Mouse (Mus musculus): ENCODE results near the gene Pctp. TPM values are rescaled to one million over a fixed set of nuclear protein-coding genes. Genes with fewer than 3 reads are reported as not detected.

The Pctp gene
- total and polyA plus RNA-seq, 3 experiments, result 24.6 to 31.8 (median 28.0) TPM

- Histone ChIP-seq H3K4me1 (ENCODE audit: control insufficient read depth in 1 of 2, insufficient read depth in 2 of 2) (peaks cover 4 to 25% of the 10 kb centered on the region in 2 experiments; a peak in 3 of 4 replicates), H3K79me2 (replicated peaks; ENCODE audit: control insufficient read depth, extremely low read depth, insufficient read depth, poor library complexity, severe bottlenecking) (no peaks in the 10 kb centered on the region), H3K4me3 (replicated peaks in 1 of 3; ENCODE audit: low read depth in 2 of 3, low read length in 2 of 3, poor library complexity in 1 of 3) (no peak overlapping the region), H3K4me2 (ENCODE audit: insufficient read depth, low read depth, poor library complexity, severe bottlenecking) (no peak overlapping the region), H3K36me3 (replicated peaks in 1 of 2; ENCODE audit: control insufficient read depth in 1 of 2, insufficient read depth in 1 of 2, low read length in 1 of 2) (peaks cover 0 to 37% of the 10 kb centered on the region in 2 experiments), H3K27ac (ENCODE audit: insufficient read depth, low read depth) (no peak overlapping the region), H3K27me3 (replicated peaks) (no peaks in the 10 kb centered on the region), H3K9me3 (replicated peaks; ENCODE audit: low read length) (no peaks in the 10 kb centered on the region), H3K9ac (ENCODE audit: insufficient read depth, low read depth) (no peak overlapping the region)
- dilution Hi-C loops (cut with MboI; ENCODE audit: extremely low pct_ligation_motif_present, extremely low pct_unique_long_range_greater_than_20kb, low sequenced_read_pairs) (no loop called here), in situ Hi-C loops (cut with MboI; ENCODE audit: low pct_ligation_motif_present, low pct_unique_long_range_greater_than_20kb, low sequenced_read_pairs) (loop anchor here (25.0 kb wide), 1 partner anchor 613 kb away; no protein-coding TSS in a partner anchor)
- no peak for DNase-seq (ENCODE audit: extremely low read depth)
- TF ChIP-seq USF2 (conservative IDR thresholded peaks at IDR 0.05; ENCODE audit: low read depth, low read length), result no peak
- TF ChIP-seq POLR2AphosphoS2 (IDR thresholded peaks at IDR 0.05; ENCODE audit: low read depth, low read length), result no peak
- no peak for TF ChIP-seq KAT2A (IDR thresholded peaks at IDR 0.05; ENCODE audit: insufficient replicate concordance, low read length)
Measured at GRCm38 (mm10) chr11:89998996-89999770, 3.5 kb downstream of the Pctp start.

GRCm38 (mm10) chr11:89996856-89997255 lies 5.8 kb downstream of the Pctp start:
- dilution Hi-C loops (cut with MboI; ENCODE audit: extremely low pct_ligation_motif_present, extremely low pct_unique_long_range_greater_than_20kb, low sequenced_read_pairs) (no loop called here), in situ Hi-C loops (cut with MboI; ENCODE audit: low pct_ligation_motif_present, low pct_unique_long_range_greater_than_20kb, low sequenced_read_pairs) (loop anchor here (25.0 kb wide), 1 partner anchor 615 kb away; no protein-coding TSS in a partner anchor)
- Histone ChIP-seq H3K4me1 (ENCODE audit: control insufficient read depth in 1 of 2, insufficient read depth in 2 of 2) (peaks cover 4 to 20% of the 10 kb centered on the region in 2 experiments; a peak in 3 of 4 replicates), H3K9me3 (replicated peaks; ENCODE audit: low read length) (no peaks in the 10 kb centered on the region), H3K79me2 (replicated peaks; ENCODE audit: control insufficient read depth, extremely low read depth, insufficient read depth, poor library complexity, severe bottlenecking) (no peaks in the 10 kb centered on the region), H3K27ac (ENCODE audit: insufficient read depth, low read depth) (no peak overlapping the region), H3K4me2 (ENCODE audit: insufficient read depth, low read depth, poor library complexity, severe bottlenecking) (no peak overlapping the region), H3K9ac (ENCODE audit: insufficient read depth, low read depth) (no peak overlapping the region), H3K36me3 (replicated peaks in 1 of 2; ENCODE audit: control insufficient read depth in 1 of 2, insufficient read depth in 1 of 2, low read length in 1 of 2) (peaks cover 0 to 37% of the 10 kb centered on the region in 2 experiments), H3K27me3 (replicated peaks) (no peaks in the 10 kb centered on the region), H3K4me3 (replicated peaks in 1 of 3; ENCODE audit: low read depth in 2 of 3, low read length in 2 of 3, poor library complexity in 1 of 3) (no peak overlapping the region)
- DNase-seq (ENCODE audit: extremely low read depth), result no peak
- TF ChIP-seq ELF1 (IDR thresholded peaks at IDR 0.05; ENCODE audit: low read depth, low read length) (no peak), IRF4 (IDR thresholded peaks at IDR 0.05; ENCODE audit: low read depth, low read length) (no peak), PAX5 (IDR thresholded peaks at IDR 0.05; ENCODE audit: low read length) (no peak), POLR2A (IDR thresholded peaks at IDR 0.05; ENCODE audit: low read depth, low read length) (no peak), UBTF (IDR thresholded peaks at IDR 0.05; ENCODE audit: low read depth, low read length) (no peak), POLR2AphosphoS2 (IDR thresholded peaks at IDR 0.05; ENCODE audit: low read depth, low read length) (no peak), ZNF384 (IDR thresholded peaks at IDR 0.05; ENCODE audit: low read depth, low read length) (no peak), GABPA (IDR thresholded peaks at IDR 0.05; ENCODE audit: insufficient replicate concordance, low read depth, low read length) (no peak), BHLHE40 (IDR thresholded peaks at IDR 0.05; ENCODE audit: low read depth, low read length) (no peak), SIN3A (IDR thresholded peaks at IDR 0.05; ENCODE audit: low read length) (no peak)

GRCm38 (mm10) chr11:89996406-89996805 lies 6.3 kb downstream of the Pctp start:
- Histone ChIP-seq H3K9me3 (replicated peaks; ENCODE audit: low read length) (no peaks in the 10 kb centered on the region), H3K27me3 (replicated peaks) (no peaks in the 10 kb centered on the region), H3K4me3 (replicated peaks in 1 of 3; ENCODE audit: low read depth in 2 of 3, low read length in 2 of 3, poor library complexity in 1 of 3) (no peak overlapping the region), H3K36me3 (replicated peaks in 1 of 2; ENCODE audit: control insufficient read depth in 1 of 2, insufficient read depth in 1 of 2, low read length in 1 of 2) (peaks cover 0 to 36% of the 10 kb centered on the region in 2 experiments), H3K79me2 (replicated peaks; ENCODE audit: control insufficient read depth, extremely low read depth, insufficient read depth, poor library complexity, severe bottlenecking) (no peaks in the 10 kb centered on the region), H3K4me2 (ENCODE audit: insufficient read depth, low read depth, poor library complexity, severe bottlenecking) (no peak overlapping the region), H3K9ac (ENCODE audit: insufficient read depth, low read depth) (no peak overlapping the region), H3K4me1 (ENCODE audit: control insufficient read depth in 1 of 2, insufficient read depth in 2 of 2) (peaks cover 2 to 15% of the 10 kb centered on the region in 2 experiments; a peak in 3 of 4 replicates), H3K27ac (ENCODE audit: insufficient read depth, low read depth) (no peak overlapping the region)
- in situ Hi-C loops (cut with MboI; ENCODE audit: low pct_ligation_motif_present, low pct_unique_long_range_greater_than_20kb, low sequenced_read_pairs) (loop anchor here (25.0 kb wide), 1 partner anchor 616 kb away; no protein-coding TSS in a partner anchor), dilution Hi-C loops (cut with MboI; ENCODE audit: extremely low pct_ligation_motif_present, extremely low pct_unique_long_range_greater_than_20kb, low sequenced_read_pairs) (no loop called here)
- no peak for DNase-seq (ENCODE audit: extremely low read depth)
- no peak for TF ChIP-seq E2F4 (IDR thresholded peaks at IDR 0.05; ENCODE audit: insufficient replicate concordance, low read depth, low read length)
- no peak for TF ChIP-seq CTCF (conservative IDR thresholded peaks at IDR 0.05 in 1 of 2, IDR thresholded peaks at IDR 0.05 in 1 of 2; ENCODE audit: low read depth in 2 of 2, low read length in 2 of 2)
- TF ChIP-seq NRF1 (IDR thresholded peaks at IDR 0.05; ENCODE audit: low read depth, low read length), result no peak
- no peak for TF ChIP-seq USF2 (conservative IDR thresholded peaks at IDR 0.05; ENCODE audit: low read depth, low read length)
- TF ChIP-seq ZC3H11A (IDR thresholded peaks at IDR 0.05; ENCODE audit: low read depth, low read length), result no peak
- no peak for TF ChIP-seq CHD2 (IDR thresholded peaks at IDR 0.05; ENCODE audit: low read length)
- no peak for TF ChIP-seq ZMIZ1 (IDR thresholded peaks at IDR 0.05; ENCODE audit: low read depth, low read length)
- no peak for TF ChIP-seq BHLHE40 (IDR thresholded peaks at IDR 0.05; ENCODE audit: low read depth, low read length)
- no peak for TF ChIP-seq PAX5 (IDR thresholded peaks at IDR 0.05; ENCODE audit: low read length)
- TF ChIP-seq TBP (conservative IDR thresholded peaks at IDR 0.05; ENCODE audit: low read depth, low read length), result no peak
- TF ChIP-seq JUND (conservative IDR thresholded peaks at IDR 0.05; ENCODE audit: low read depth, low read length), result no peak
- no peak for TF ChIP-seq SIN3A (IDR thresholded peaks at IDR 0.05; ENCODE audit: low read length)
- no peak for TF ChIP-seq POLR2AphosphoS2 (IDR thresholded peaks at IDR 0.05; ENCODE audit: low read depth, low read length)
- TF ChIP-seq USF1 (IDR thresholded peaks at IDR 0.05; ENCODE audit: low read depth, low read length), result no peak
- TF ChIP-seq TCF12 (IDR thresholded peaks at IDR 0.05; ENCODE audit: low read depth, low read length), result no peak
- no peak for TF ChIP-seq NELFE (IDR thresholded peaks at IDR 0.05; ENCODE audit: low read depth, low read length)

All from CH12.LX (cell line).